Mouse (Mus musculus): ENCODE data around the gene Aff4.
"Not testable (repeated sequence)": the region's sequence is repeated elsewhere in the genome, so short reads cannot be mapped to it uniquely, and the experiment has no call there.

- not testable (repeated sequence) for TF ChIP-seq CTCF (IDR thresholded peaks at IDR 0.05; ENCODE audit: borderline replicate concordance, extremely low read depth, insufficient read depth, insufficient read length); POLR2A (IDR thresholded peaks at IDR 0.05; ENCODE audit: borderline replicate concordance, extremely low read depth, insufficient read depth, insufficient read length, poor library complexity, severe bottlenecking)
Measured at GRCm38 (mm10) chr11:53426914-53427313, 76.3 kb downstream of the Aff4 start.
